Mouse (Mus musculus): ENCODE measurements around the gene Ccn1. TPM values are rescaled to one million over a fixed set of nuclear protein-coding genes. Genes with fewer than 3 reads are reported as not detected.

Ccn1 gene
- 32.5 and 36.2 TPM in 2 replicates for polyA plus RNA-seq (2016; fragmentation: Nextera tagmentation; extraction: Ambion mirVana)

- Histone ChIP-seq H3K4me1 (peaks cover 94% of the 10 kb centered on the region), H3K4me3 (peak within 1 kb of the TSS; percentile 73), H3K27me3 (ENCODE audit: low read depth, poor library complexity, severe bottlenecking) (peaks cover 77% of the 10 kb centered on the region), H3K27ac (replicated peaks) (peak within 1 kb of the TSS; percentile 91), H3K9me3 (replicated peaks) (no peaks in the 10 kb centered on the region), H3K36me3 (peaks cover 8% of the 10 kb centered on the region; the same call in 1 of the 2 replicates)
- DNase-seq (ENCODE audit: low spot score) = peak; percentile 86
- WGBS = 0% methylated on average over 29 of the region's 29 CpGs
Observed at GRCm38 (mm10) chr3:145649852-145650202, at the start of gene Ccn1. Gene Ccn1 (minus strand): TSS chr3:145649981.

GRCm38 (mm10) chr3:145693361-145693760, 43.6 kb upstream of the Ccn1 start:
- H3K27ac ChIP-seq (replicated peaks) = no peak overlapping the region
- no peaks in the 10 kb centered on the region for H3K9me3 ChIP-seq (replicated peaks)
- H3K36me3 ChIP-seq = no peaks in the 10 kb centered on the region
- H3K4me1 ChIP-seq = no peaks in the 10 kb centered on the region
- no peak for DNase-seq (ENCODE audit: low spot score)
- 89% methylated on average over 2 of the region's 2 CpGs for WGBS
- no peak overlapping the region for H3K4me3 ChIP-seq
- no peaks in the 10 kb centered on the region for H3K27me3 ChIP-seq (ENCODE audit: low read depth, poor library complexity, severe bottlenecking)

- H3K27me3 ChIP-seq (ENCODE audit: low read depth, poor library complexity, severe bottlenecking) = no peaks in the 10 kb centered on the region
- DNase-seq (ENCODE audit: low spot score) = no peak
- H3K27ac ChIP-seq (replicated peaks) = no peak overlapping the region
- no peaks in the 10 kb centered on the region for H3K4me1 ChIP-seq
- 89% methylated on average over 9 of the region's 9 CpGs for WGBS
- H3K4me3 ChIP-seq = no peak overlapping the region
- no peaks in the 10 kb centered on the region for H3K9me3 ChIP-seq (replicated peaks)
- H3K36me3 ChIP-seq = no peaks in the 10 kb centered on the region
Observed at GRCm38 (mm10) chr3:145692037-145692436, 42.3 kb upstream of the Ccn1 start.

- Histone ChIP-seq H3K9me3 (replicated peaks) (no peaks in the 10 kb centered on the region), H3K36me3 (no peaks in the 10 kb centered on the region), H3K4me3 (no peak overlapping the region), H3K4me1 (no peaks in the 10 kb centered on the region), H3K27me3 (ENCODE audit: low read depth, poor library complexity, severe bottlenecking) (no peaks in the 10 kb centered on the region), H3K27ac (replicated peaks) (no peak overlapping the region)
- no peak for DNase-seq (ENCODE audit: low spot score)
- WGBS = 76% methylated on average over 7 of the region's 7 CpGs
Observed at GRCm38 (mm10) chr3:145691415-145691814, 41.6 kb upstream of the Ccn1 start.

DNA sequence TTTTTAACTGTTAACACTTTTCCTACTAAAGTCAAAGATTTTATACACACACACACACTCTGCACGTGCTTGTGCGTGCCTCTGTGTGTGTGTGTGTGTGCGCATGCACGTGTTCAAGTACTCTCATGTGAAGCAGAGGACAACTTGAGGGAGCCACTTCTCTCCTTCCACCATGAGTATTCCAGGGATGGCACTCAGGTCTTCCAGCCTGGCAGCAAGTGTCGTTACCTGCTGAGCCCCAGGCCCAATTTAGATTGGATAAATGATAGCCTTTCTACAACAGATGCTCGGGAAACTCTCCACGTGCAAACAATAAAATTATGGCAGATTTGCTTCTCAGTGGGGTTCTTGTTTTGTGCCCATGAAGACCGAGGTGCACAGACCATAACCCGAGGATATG, 39.5 kb upstream of the Ccn1 start:
- H3K27me3 ChIP-seq (ENCODE audit: low read depth, poor library complexity, severe bottlenecking) = no peaks in the 10 kb centered on the region
- no peaks in the 10 kb centered on the region for H3K9me3 ChIP-seq (replicated peaks)
- no peak overlapping the region for H3K27ac ChIP-seq (replicated peaks)
- 92% methylated on average over 9 of the region's 9 CpGs for WGBS
- no peaks in the 10 kb centered on the region for H3K36me3 ChIP-seq
- no peak for DNase-seq (ENCODE audit: low spot score)
- no peak overlapping the region for H3K4me3 ChIP-seq
- peaks cover 9% of the 10 kb centered on the region for H3K4me1 ChIP-seq

DNA sequence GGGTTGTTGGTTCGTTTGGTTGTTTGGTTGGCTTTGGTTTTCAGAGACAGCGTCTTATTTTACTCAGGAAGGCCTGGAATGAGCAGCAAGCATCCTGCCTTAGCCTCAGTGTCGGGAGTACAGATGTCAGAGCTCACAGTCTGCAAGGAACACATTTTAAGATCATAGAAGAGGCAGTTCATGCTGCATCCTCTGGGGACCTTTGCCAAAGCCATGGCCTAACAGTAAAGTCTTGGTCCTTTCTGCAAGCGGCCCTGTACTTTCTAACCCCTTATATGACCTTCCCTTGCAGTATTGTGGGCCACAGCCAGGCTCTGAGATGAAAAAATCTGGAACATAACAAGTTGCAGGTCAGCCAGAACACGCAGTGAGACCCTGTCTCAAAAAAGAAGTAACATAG, 38.1 kb upstream of the Ccn1 start:
- no peaks in the 10 kb centered on the region for H3K9me3 ChIP-seq (replicated peaks)
- DNase-seq (ENCODE audit: low spot score) = no peak
- H3K36me3 ChIP-seq = no peaks in the 10 kb centered on the region
- WGBS = 77% methylated on average over 5 of the region's 5 CpGs
- no peaks in the 10 kb centered on the region for H3K27me3 ChIP-seq (ENCODE audit: low read depth, poor library complexity, severe bottlenecking)
- peaks cover 9% of the 10 kb centered on the region for H3K4me1 ChIP-seq
- no peak overlapping the region for H3K27ac ChIP-seq (replicated peaks)
- H3K4me3 ChIP-seq = no peak overlapping the region

GRCm38 (mm10) chr3:145684604-145685441, 35.0 kb upstream of the Ccn1 start:
- Histone ChIP-seq H3K27ac (replicated peaks) (no peak overlapping the region; the same call in 1 of the 2 replicates), H3K9me3 (replicated peaks) (no peaks in the 10 kb centered on the region), H3K4me1 (peaks cover 9% of the 10 kb centered on the region), H3K36me3 (no peaks in the 10 kb centered on the region), H3K4me3 (no peak overlapping the region), H3K27me3 (ENCODE audit: low read depth, poor library complexity, severe bottlenecking) (no peaks in the 10 kb centered on the region)
- no peak for DNase-seq (ENCODE audit: low spot score)
- 45% methylated on average over 19 of the region's 19 CpGs for WGBS

DNA sequence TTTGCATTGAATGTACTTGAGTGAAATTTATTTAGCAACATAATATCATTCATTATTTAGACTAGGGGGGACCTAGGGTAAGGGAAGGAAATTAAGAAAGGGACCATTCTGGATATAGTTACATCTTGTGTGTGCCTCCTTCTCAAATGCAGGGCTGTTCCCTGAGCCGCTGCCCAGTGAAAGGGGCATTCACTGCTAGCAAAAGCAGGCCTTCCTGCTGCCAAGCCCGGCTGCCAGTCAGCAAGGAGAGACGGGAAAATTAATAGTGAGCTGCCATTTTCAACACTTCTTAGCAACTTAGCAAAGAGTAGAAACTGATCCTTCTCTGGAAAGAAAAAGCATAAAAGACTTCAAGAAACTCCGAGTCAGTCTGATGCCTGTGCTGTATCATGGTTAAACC, 34.4 kb upstream of the Ccn1 start:
- WGBS = 76% methylated on average over 4 of the region's 4 CpGs
- no peak overlapping the region for H3K27ac ChIP-seq (replicated peaks)
- no peak overlapping the region for H3K4me3 ChIP-seq
- H3K9me3 ChIP-seq (replicated peaks) = no peaks in the 10 kb centered on the region
- no peaks in the 10 kb centered on the region for H3K27me3 ChIP-seq (ENCODE audit: low read depth, poor library complexity, severe bottlenecking)
- peaks cover 9% of the 10 kb centered on the region for H3K4me1 ChIP-seq
- DNase-seq (ENCODE audit: low spot score) = no peak
- no peaks in the 10 kb centered on the region for H3K36me3 ChIP-seq

DNA sequence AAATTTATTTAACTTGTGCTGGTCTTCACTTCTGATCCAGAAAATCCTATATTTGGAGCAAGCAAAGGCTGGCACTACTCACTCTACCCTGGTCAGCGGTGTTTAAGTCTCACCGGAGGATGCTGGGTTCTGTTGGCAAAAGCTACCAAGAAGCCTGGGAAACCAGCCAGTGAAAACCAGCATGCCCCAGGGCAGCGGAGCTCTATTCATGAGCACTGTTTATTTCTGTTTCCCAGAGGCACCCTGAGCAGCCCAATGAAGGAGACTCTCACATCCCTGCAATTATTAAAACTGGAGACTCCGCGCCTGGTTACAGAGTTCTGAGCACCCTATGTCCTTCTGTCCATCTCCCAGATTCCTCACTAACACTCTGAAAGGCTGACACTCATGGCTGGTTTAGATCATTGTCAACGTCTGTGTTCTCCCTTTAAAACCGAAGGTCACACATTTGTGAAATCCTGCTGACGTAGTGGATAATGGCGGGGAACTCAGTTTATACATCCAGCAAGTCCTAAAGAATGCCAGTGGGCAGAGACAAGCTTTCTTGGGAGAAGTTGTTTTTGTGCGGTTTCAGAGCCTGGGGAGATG, 31.7 kb upstream of the Ccn1 start:
- H3K9me3 ChIP-seq (replicated peaks) = no peaks in the 10 kb centered on the region
- H3K4me1 ChIP-seq = peaks cover 9% of the 10 kb centered on the region
- 90% methylated on average over 10 of the region's 10 CpGs for WGBS

DNA sequence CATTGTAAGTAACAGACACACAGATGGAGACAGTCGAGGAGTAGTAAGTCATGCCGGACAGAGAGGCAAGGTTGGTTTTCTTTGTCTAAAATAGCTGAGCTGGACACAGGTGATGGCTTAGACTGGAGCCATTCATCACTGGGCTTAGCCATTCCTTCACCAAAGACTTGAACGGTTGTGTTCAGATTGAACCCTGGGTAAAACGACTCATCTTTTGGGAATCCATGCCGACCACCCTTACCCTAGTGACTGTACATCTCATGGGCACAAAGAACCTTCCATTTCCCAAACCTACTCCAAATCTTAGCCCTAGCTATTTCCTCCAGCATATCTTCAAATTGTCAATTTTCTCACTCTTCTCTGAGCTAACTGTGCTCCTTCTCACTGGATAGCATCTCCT, 30.9 kb upstream of the Ccn1 start:
- no peaks in the 10 kb centered on the region for H3K36me3 ChIP-seq
- peaks cover 9% of the 10 kb centered on the region for H3K4me1 ChIP-seq
- no peak overlapping the region for H3K27ac ChIP-seq (replicated peaks)
- 95% methylated on average over 5 of the region's 5 CpGs for WGBS
- H3K27me3 ChIP-seq (ENCODE audit: low read depth, poor library complexity, severe bottlenecking) = no peaks in the 10 kb centered on the region
- H3K9me3 ChIP-seq (replicated peaks) = no peaks in the 10 kb centered on the region
- H3K4me3 ChIP-seq = no peak overlapping the region
- DNase-seq (ENCODE audit: low spot score) = no peak

More for the DNA sequence above, 31.7 kb upstream of the Ccn1 start:
- Histone ChIP-seq H3K27me3 (ENCODE audit: low read depth, poor library complexity, severe bottlenecking) (no peaks in the 10 kb centered on the region), H3K36me3 (no peaks in the 10 kb centered on the region), H3K27ac (replicated peaks) (no peak overlapping the region), H3K4me3 (no peak overlapping the region)
- no peak for DNase-seq (ENCODE audit: low spot score)

- no peak overlapping the region for H3K27ac ChIP-seq (replicated peaks)
- H3K4me3 ChIP-seq = no peak overlapping the region
- H3K36me3 ChIP-seq = no peaks in the 10 kb centered on the region
- H3K4me1 ChIP-seq = no peaks in the 10 kb centered on the region
- H3K27me3 ChIP-seq (ENCODE audit: low read depth, poor library complexity, severe bottlenecking) = no peaks in the 10 kb centered on the region
- 90% methylated on average over 6 of the region's 6 CpGs for WGBS
- DNase-seq (ENCODE audit: low spot score) = no peak
- H3K9me3 ChIP-seq (replicated peaks) = no peaks in the 10 kb centered on the region
Observed at GRCm38 (mm10) chr3:145676212-145676611, 26.4 kb upstream of the Ccn1 start.

GRCm38 (mm10) chr3:145674815-145675214, 25.0 kb upstream of the Ccn1 start:
- no peaks in the 10 kb centered on the region for H3K36me3 ChIP-seq
- DNase-seq (ENCODE audit: low spot score) = no peak
- H3K4me1 ChIP-seq = no peaks in the 10 kb centered on the region
- 69% methylated on average over 2 of the region's 2 CpGs for WGBS
- no peaks in the 10 kb centered on the region for H3K27me3 ChIP-seq (ENCODE audit: low read depth, poor library complexity, severe bottlenecking)
- no peaks in the 10 kb centered on the region for H3K9me3 ChIP-seq (replicated peaks)
- H3K4me3 ChIP-seq = no peak overlapping the region
- no peak overlapping the region for H3K27ac ChIP-seq (replicated peaks)

- H3K27ac ChIP-seq (replicated peaks) = no peak overlapping the region
- H3K36me3 ChIP-seq = no peaks in the 10 kb centered on the region
- H3K4me3 ChIP-seq = no peak overlapping the region
- H3K4me1 ChIP-seq = no peaks in the 10 kb centered on the region
- WGBS = 88% methylated on average over 4 of the region's 4 CpGs
- H3K27me3 ChIP-seq (ENCODE audit: low read depth, poor library complexity, severe bottlenecking) = no peaks in the 10 kb centered on the region
- H3K9me3 ChIP-seq (replicated peaks) = no peaks in the 10 kb centered on the region
- no peak for DNase-seq (ENCODE audit: low spot score)
Observed at GRCm38 (mm10) chr3:145666383-145666782, 16.6 kb upstream of the Ccn1 start.

All from midbrain, embryonic 10.5 days (tissue).